Comparison of ENCODE assay signal across 9 mouse cellular contexts in genomic region chr7:25082510-25082909, GRCm38 (mm10). TPM values are rescaled to one million over a fixed set of nuclear protein-coding genes. Genes with fewer than 3 reads are reported as not detected.
DNase-seq lines count a peak whose midpoint lies in the region; ATAC-seq and TF ChIP-seq lines count a peak whose summit lies in the region.
"Had no signal": no experiment of that assay in that cellular context is flagged by ENCODE, and none has a peak within 500 bp of the region (broad histone marks: within the 10 kb centered on the region; RNA-seq: fewer than 3 reads in every experiment).

No protein-coding gene starts in this region.

- 0 out of 2 replicates have a peak, but pooled peaks have one; percentile 33 for TF ChIP-seq CTCF in thymus, adult 2 months (IDR thresholded peaks at IDR 0.05; ENCODE audit: borderline replicate concordance, control insufficient read depth, extremely low read depth, insufficient read depth, low read length, poor library complexity)
- peak; percentile 27 for TF ChIP-seq CTCF in lung, adult 2 months (IDR thresholded peaks at IDR 0.05; ENCODE audit: insufficient read depth, low read length)

- TF ChIP-seq POLR2A in thymus, adult 2 months (IDR thresholded peaks at IDR 0.05; ENCODE audit: control insufficient read depth, extremely low read depth, insufficient read depth, low read length, poor library complexity): no peak
- TF ChIP-seq POLR2A in lung, adult 2 months (IDR thresholded peaks at IDR 0.05; ENCODE audit: borderline replicate concordance, extremely low read depth, low read depth, low read length): no peak

- no peak overlapping the region for H3K4me3 ChIP-seq in heart, embryonic 12.5 days
- no peak overlapping the region for H3K4me3 ChIP-seq in thymus, adult 2 months (ENCODE audit: control insufficient read depth, insufficient read depth, low read length)
- H3K4me3 ChIP-seq in lung, adult 2 months (replicated peaks; ENCODE audit: extremely low read depth, low read depth, low read length): no peak overlapping the region
- H3K4me3 ChIP-seq: limb, embryonic 15.5 days had no signal

- DNase-seq in heart, postnatal 10 days: peak; percentile 34 to 53
- peak; percentile 55 for DNase-seq in thymus, adult 2 months
- DNase-seq in thymus, adult 18-20 months: no peak
- DNase-seq in c-Kit-positive CD71-negative TER-119-negative erythroid progenitor cells, embryonic 14.5 days (ENCODE audit: low read depth): peak; percentile 57
- DNase-seq in lung, adult 2 months: no peak
- peak; percentile 64 for DNase-seq in thymus, postnatal 4 days
- DNase-seq in layer of hippocampus, postnatal 25 days (ENCODE audit: extremely low spot score in 1 of 2, low spot score in 1 of 2): no peak

- H3K9ac ChIP-seq in heart, embryonic 12.5 days: no peak overlapping the region
- H3K9ac ChIP-seq: limb, embryonic 15.5 days had no signal

- peaks cover 35% of the 10 kb centered on the region for H3K4me1 ChIP-seq in heart, embryonic 12.5 days (replicated peaks)
- peaks cover 11% of the 10 kb centered on the region for H3K4me1 ChIP-seq in thymus, adult 2 months (replicated peaks; ENCODE audit: control insufficient read depth, insufficient read depth, low read length)
- peaks cover 11% of the 10 kb centered on the region; the same call in 1 of the 2 replicates for H3K4me1 ChIP-seq in lung, adult 2 months (ENCODE audit: control insufficient read depth, insufficient read depth, low read length)

- H3K27ac ChIP-seq in heart, embryonic 12.5 days (ENCODE audit: poor library complexity, severe bottlenecking): no peak overlapping the region; the same call in 1 of the 2 replicates
- H3K27ac ChIP-seq in thymus, adult 2 months (ENCODE audit: control insufficient read depth, insufficient read depth, low read length): no peak overlapping the region
- H3K27ac ChIP-seq: limb, embryonic 15.5 days had no signal

- H3K9me3 ChIP-seq in heart, embryonic 12.5 days (replicated peaks): no peaks in the 10 kb centered on the region
- H3K9me3 ChIP-seq: limb, embryonic 15.5 days had no signal

- no peak overlapping the region for H3K4me2 ChIP-seq in heart, embryonic 12.5 days
- H3K4me2 ChIP-seq: limb, embryonic 15.5 days had no signal

- H3K36me3 ChIP-seq in heart, embryonic 12.5 days: peaks cover 64% of the 10 kb centered on the region
- peaks cover 39% of the 10 kb centered on the region for H3K36me3 ChIP-seq in thymus, adult 2 months (ENCODE audit: control insufficient read depth, insufficient read depth, low read length)

- 86% methylated on average over 4 of the region's 4 CpGs for WGBS in heart, embryonic 12.5 days
- WGBS in thymus, adult 2 months: 68% methylated on average over 4 of the region's 4 CpGs
- WGBS in lung, adult 2 months: 69% methylated on average over 4 of the region's 4 CpGs

- ATAC-seq in heart, embryonic 12.5 days (ENCODE audit: insufficient number of reproducible peaks, low FRiP score): no peak

- H3K27me3 ChIP-seq in heart, embryonic 12.5 days (replicated peaks): no peaks in the 10 kb centered on the region
- H3K27me3 ChIP-seq in thymus, adult 2 months (ENCODE audit: control insufficient read depth, insufficient read depth, low read length): no peaks in the 10 kb centered on the region
- H3K27me3 ChIP-seq: limb, embryonic 15.5 days had no signal

- intact Hi-C loops in heart, postnatal 10 days (cut with DNase I): no loop called here

RNA-seq across cellular contexts. Expression of gene Zfp574, which starts 10.1 kb away (rescaled TPM):
- 10 to 100 TPM; 12.1 to 13.6 TPM for total RNA-seq in heart, postnatal 10 days (2021)
- 24.4 and 24.5 TPM in 2 replicates for polyA plus RNA-seq in heart, embryonic 12.5 days (2016; fragmentation: Nextera tagmentation; extraction: Ambion mirVana)
- 65.0 and 68.8 TPM in 2 replicates for polyA plus RNA-seq in thymus, adult 2 months (2012; rRNA removed)
- polyA plus RNA-seq in lung, adult 2 months (2012; rRNA removed): 46.8 and 48.4 TPM in 2 replicates
- total RNA-seq in layer of hippocampus, postnatal 25 days (2021): 10 to 100 TPM; 29.2 to 29.6 TPM

RNA-seq across cellular contexts. Expression of gene Grik5, which starts 10.4 kb away (rescaled TPM):
- 1 to 10 TPM; 9.0 to 9.5 TPM for total RNA-seq in heart, postnatal 10 days (2021)
- polyA plus RNA-seq in heart, embryonic 12.5 days (2016; fragmentation: Nextera tagmentation; extraction: Ambion mirVana): 7.7 and 7.9 TPM in 2 replicates
- 19.1 and 23.0 TPM in 2 replicates for polyA plus RNA-seq in thymus, adult 2 months (2012; rRNA removed)
- polyA plus RNA-seq in lung, adult 2 months (2012; rRNA removed): 28.5 and 31.1 TPM in 2 replicates
- 100 to 1,000 TPM; 225 to 267 TPM for total RNA-seq in layer of hippocampus, postnatal 25 days (2021)

Comparison
In these comparisons a context has a peak if more than half of its experiments do, and no peak if none do; other contexts are left out.
1. DNase-seq: peak in heart, postnatal 10 days (2 of 2), thymus, adult 2 months (single experiment), c-Kit-positive CD71-negative TER-119-negative erythroid progenitor cells, embryonic 14.5 days (single experiment) and thymus, postnatal 4 days (single experiment); none in thymus, adult 18-20 months (0 of 2), lung, adult 2 months (single experiment) and layer of hippocampus, postnatal 25 days (0 of 2).